In the genomic region with DNA sequence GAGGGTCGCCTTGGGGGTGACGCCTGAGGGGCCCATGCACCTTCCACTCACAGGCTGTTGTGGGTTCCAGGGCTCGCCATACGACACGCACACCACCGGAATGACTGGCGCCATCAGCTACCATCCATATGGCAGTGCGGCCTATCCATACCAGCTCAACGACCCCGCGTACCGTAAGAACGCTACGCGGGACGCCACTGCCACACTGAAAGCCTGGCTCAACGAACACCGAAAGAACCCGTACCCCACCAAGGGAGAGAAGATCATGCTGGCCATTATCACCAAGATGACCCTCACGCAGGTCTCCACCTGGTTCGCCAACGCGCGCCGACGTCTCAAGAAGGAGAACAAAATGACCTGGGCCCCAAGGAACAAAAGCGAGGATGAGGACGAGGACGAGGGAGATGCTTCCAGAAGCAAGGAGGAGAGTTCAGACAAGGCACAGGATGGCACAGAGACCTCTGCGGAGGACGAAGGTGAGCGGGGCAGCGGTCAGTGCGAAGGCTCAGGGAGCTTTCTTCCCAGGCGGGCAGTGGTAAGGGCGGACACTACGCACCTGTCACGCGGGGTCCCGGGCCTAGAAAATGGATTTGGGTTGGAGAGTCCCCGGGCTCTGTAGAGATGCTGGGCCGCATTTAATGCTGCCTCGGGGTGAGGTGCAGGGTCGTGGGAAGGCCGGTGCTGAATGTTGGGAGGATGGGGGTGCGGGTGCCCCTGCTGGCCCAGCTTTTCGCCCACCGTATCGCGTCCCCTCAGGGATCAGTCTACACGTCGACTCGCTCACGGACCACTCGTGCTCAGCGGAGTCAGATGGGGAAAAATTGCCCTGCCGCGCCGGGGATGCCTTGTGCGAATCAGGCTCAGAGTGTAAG, we compare ENCODE assay signal across 10 mouse cellular contexts. TPM values are rescaled to one million over a fixed set of nuclear protein-coding genes. Genes with fewer than 3 reads are reported as not detected.
DNase-seq lines count a peak whose midpoint lies in the region; ATAC-seq and TF ChIP-seq lines count a peak whose summit lies in the region.
"Had no signal": no experiment of that assay in that cellular context is flagged by ENCODE, and none has a peak within 500 bp of the region (broad histone marks: within the 10 kb centered on the region; RNA-seq: fewer than 3 reads in every experiment).

No protein-coding gene starts in this region.

- H3K4me2 ChIP-seq in forebrain, embryonic 16.5 days (ENCODE audit: low read length) = no peak overlapping the region
- H3K4me2 ChIP-seq in limb, embryonic 11.5 days (ENCODE audit: low read depth, severe bottlenecking) = peak overlapping the region; percentile 34
- H3K4me2 ChIP-seq in stomach, postnatal 0 days (replicated peaks; ENCODE audit: low read depth) = peak overlapping the region; percentile 44

- no peak for TF ChIP-seq EP300 in stomach, postnatal 0 days (optimal IDR thresholded peaks at IDR 0.05)

- ATAC-seq in forebrain, embryonic 16.5 days = no peak
- ATAC-seq in limb, embryonic 11.5 days (ENCODE audit: insufficient number of reproducible peaks, low FRiP score, low TSS enrichment, low read depth) = no peak
- no peak for ATAC-seq in stomach, postnatal 0 days (ENCODE audit: low FRiP score, low TSS enrichment)
- ATAC-seq: liver, postnatal 0 days had no signal

- WGBS in forebrain, embryonic 10.5 days = under 1% methylated on average over 60 of the region's 60 CpGs
- 2% methylated on average over 60 of the region's 60 CpGs for WGBS in forebrain, embryonic 16.5 days
- WGBS in limb, embryonic 11.5 days = 2% methylated on average over 60 of the region's 60 CpGs
- 5% methylated on average over 59 of the region's 60 CpGs for WGBS in stomach, postnatal 0 days

- intact Hi-C loops in left cerebral cortex, postnatal 4 days (cut with DNase I) = loop anchor here (10.0 kb wide), 1 partner anchor 634 kb away; a partner anchor contains a TSS

- peak overlapping the region; percentile 65 for H3K4me3 ChIP-seq in forebrain, embryonic 10.5 days
- H3K4me3 ChIP-seq in forebrain, embryonic 16.5 days (replicated peaks; ENCODE audit: low read length) = no peak overlapping the region
- peak overlapping the region; percentile 17; the same call in 1 of the 2 replicates for H3K4me3 ChIP-seq in limb, embryonic 11.5 days (ENCODE audit: low read depth, low read length)
- H3K4me3 ChIP-seq in stomach, postnatal 0 days (ENCODE audit: low read depth, low read length) = peak overlapping the region; percentile 53

- peaks cover 58% of the 10 kb centered on the region for H3K4me1 ChIP-seq in forebrain, embryonic 10.5 days
- H3K4me1 ChIP-seq in forebrain, embryonic 16.5 days (replicated peaks; ENCODE audit: control insufficient read depth, insufficient read depth, low read length) = peaks cover 22% of the 10 kb centered on the region
- H3K4me1 ChIP-seq in limb, embryonic 11.5 days (ENCODE audit: control insufficient read depth, insufficient read depth, low read length) = peaks cover 13% of the 10 kb centered on the region; the same call in 1 of the 2 replicates
- H3K4me1 ChIP-seq in stomach, postnatal 0 days (replicated peaks; ENCODE audit: control insufficient read depth, insufficient read depth) = no peaks in the 10 kb centered on the region

- TF ChIP-seq CTCF in stomach, postnatal 0 days (IDR thresholded peaks at IDR 0.05; ENCODE audit: low read depth) = no peak

- H3K9me3 ChIP-seq in forebrain, embryonic 10.5 days = no peaks in the 10 kb centered on the region
- H3K9me3 ChIP-seq in forebrain, embryonic 16.5 days (ENCODE audit: control insufficient read depth, low read length) = no peaks in the 10 kb centered on the region
- H3K9me3 ChIP-seq in limb, embryonic 11.5 days (ENCODE audit: control insufficient read depth, low read length) = no peaks in the 10 kb centered on the region
- no peaks in the 10 kb centered on the region for H3K9me3 ChIP-seq in stomach, postnatal 0 days (ENCODE audit: control insufficient read depth, low read length)

- no peak for DNase-seq in forebrain, embryonic 10.5 days (ENCODE audit: extremely low spot score, low spot score)
- peak; percentile 32 for DNase-seq in retina, embryonic 14.5 days (ENCODE audit: low spot score)
- no peak for DNase-seq in retina, postnatal 1 day
- DNase-seq in limb, embryonic 11.5 days (ENCODE audit: low spot score) = peak; percentile 60
- DNase-seq in stomach, postnatal 0 days (ENCODE audit: low spot score) = no peak
- DNase-seq in left cerebral cortex, postnatal 4 days = no peak
- no peak for DNase-seq in c-Kit-positive CD71-positive TER-119-positive erythroid progenitor cells, embryonic 14.5 days (ENCODE audit: low spot score)
- DNase-seq: liver, postnatal 0 days had no signal

- H3K27me3 ChIP-seq in forebrain, embryonic 10.5 days (ENCODE audit: poor library complexity, severe bottlenecking) = peaks cover 100% of the 10 kb centered on the region
- peaks cover 82% of the 10 kb centered on the region for H3K27me3 ChIP-seq in forebrain, embryonic 16.5 days (replicated peaks; ENCODE audit: control insufficient read depth, insufficient read depth, low read length)
- peaks cover 87% of the 10 kb centered on the region for H3K27me3 ChIP-seq in limb, embryonic 11.5 days (ENCODE audit: control insufficient read depth, insufficient read depth, low read length)
- peaks cover 22% of the 10 kb centered on the region; the same call in 1 of the 2 replicates for H3K27me3 ChIP-seq in stomach, postnatal 0 days (ENCODE audit: control insufficient read depth, insufficient read depth, low read length)

- H3K27ac ChIP-seq in forebrain, embryonic 10.5 days = peak overlapping the region; percentile 49; the same call in 1 of the 2 replicates
- H3K27ac ChIP-seq in forebrain, embryonic 16.5 days (ENCODE audit: low read length) = no peak overlapping the region
- no peak overlapping the region for H3K27ac ChIP-seq in limb, embryonic 11.5 days (replicated peaks; ENCODE audit: low read depth, low read length)
- H3K27ac ChIP-seq in stomach, postnatal 0 days (replicated peaks) = no peak overlapping the region

- no peak overlapping the region for H3K9ac ChIP-seq in forebrain, embryonic 16.5 days (replicated peaks; ENCODE audit: low read depth, low read length)
- H3K9ac ChIP-seq in limb, embryonic 11.5 days (ENCODE audit: low read length) = no peak overlapping the region
- peak overlapping the region; percentile 53 for H3K9ac ChIP-seq in stomach, postnatal 0 days (ENCODE audit: low read length)
- H3K9ac ChIP-seq: liver, postnatal 0 days had no signal

- H3K36me3 ChIP-seq in forebrain, embryonic 10.5 days (replicated peaks) = no peaks in the 10 kb centered on the region
- no peaks in the 10 kb centered on the region for H3K36me3 ChIP-seq in forebrain, embryonic 16.5 days (ENCODE audit: control insufficient read depth, insufficient read depth)
- no peaks in the 10 kb centered on the region for H3K36me3 ChIP-seq in limb, embryonic 11.5 days (ENCODE audit: control insufficient read depth, insufficient read depth, low read length)
- H3K36me3 ChIP-seq in stomach, postnatal 0 days (ENCODE audit: control insufficient read depth, insufficient read depth, low read length) = no peaks in the 10 kb centered on the region

RNA-seq across cellular contexts. Expression of a gene that starts 2.1 kb away (rescaled TPM):
- polyA plus RNA-seq in forebrain, embryonic 10.5 days (2016; fragmentation: Nextera tagmentation; extraction: Ambion mirVana) = 1.1 and 1.9 TPM in 2 replicates
- polyA plus RNA-seq in forebrain, embryonic 16.5 days (2015; fragmentation: Nextera tagmentation; extraction: Ambion mirVana) = 0.30 and 1.7 TPM in 2 replicates
- 1.5 and 4.1 TPM in 2 replicates for polyA plus RNA-seq in limb, embryonic 11.5 days (2014; fragmentation: Nextera tagmentation; extraction: Ambion mirVana)
- polyA plus RNA-seq in stomach, postnatal 0 days (2015; fragmentation: Nextera tagmentation; extraction: Ambion mirVana) = 11.1 and 12.5 TPM in 2 replicates
- total RNA-seq in left cerebral cortex, postnatal 4 days (2021) = under 1 TPM; 0.18 to 0.70 TPM
- polyA plus RNA-seq: liver, postnatal 0 days; spleen, adult 2 months had no signal

Comparison
In these comparisons a context has a peak if more than half of its experiments do, and no peak if none do; other contexts are left out.
1. DNase-seq: peak in retina, embryonic 14.5 days (single experiment) and limb, embryonic 11.5 days (single experiment); none in forebrain, embryonic 10.5 days (single experiment), retina, postnatal 1 day (single experiment), stomach, postnatal 0 days (single experiment), left cerebral cortex, postnatal 4 days (single experiment) and c-Kit-positive CD71-positive TER-119-positive erythroid progenitor cells, embryonic 14.5 days (single experiment).